Mouse (Mus musculus): Measurements from ENCODE around the gene Tbc1d13. TPM values are rescaled to one million over a fixed set of nuclear protein-coding genes. Genes with fewer than 3 reads are reported as not detected.
"Not testable (repeated sequence)": the region's sequence is repeated elsewhere in the genome, so short reads cannot be mapped to it uniquely, and the experiment has no call there.

Gene Tbc1d13
- polyA plus RNA-seq, 2 experiments, result 10.7 to 49.9 TPM

- DNase-seq (ENCODE audit: low spot score) (no peak), ATAC-seq (ENCODE audit: low FRiP score, low read depth) (no peak)
- H3K9ac ChIP-seq (ENCODE audit: low read depth, low read length, severe bottlenecking), result no peak overlapping the region
- H3K4me2 ChIP-seq (replicated peaks; ENCODE audit: low read depth, low read length, severe bottlenecking), result no peak overlapping the region
- no peak overlapping the region for H3K4me3 ChIP-seq (replicated peaks; ENCODE audit: low read length)
- H3K27me3 ChIP-seq (ENCODE audit: control insufficient read depth, insufficient read depth, low read length), result no peaks in the 10 kb centered on the region
- TF ChIP-seq POLR2A (IDR thresholded peaks at IDR 0.05; ENCODE audit: borderline replicate concordance, extremely low read depth, insufficient read depth, insufficient read length), result no peak
- H3K4me1 ChIP-seq (ENCODE audit: control insufficient read depth, insufficient read depth, low read length), result peaks cover 22% of the 10 kb centered on the region
- no peaks in the 10 kb centered on the region for H3K9me3 ChIP-seq (ENCODE audit: control insufficient read depth, low read length)
- H3K36me3 ChIP-seq (ENCODE audit: control insufficient read depth, insufficient read depth, low read length), result peaks cover 2% of the 10 kb centered on the region
- WGBS, result 84% methylated on average over 4 of the region's 4 CpGs
- H3K27ac ChIP-seq (replicated peaks; ENCODE audit: low read depth, low read length), result no peak overlapping the region
Observed at GRCm38 (mm10) chr2:30130156-30130555, 3.4 kb upstream of the Tbc1d13 start.

- H3K9ac ChIP-seq (ENCODE audit: low read depth, low read length, severe bottlenecking); H3K27me3 ChIP-seq (ENCODE audit: control insufficient read depth, insufficient read depth, low read length); ATAC-seq (ENCODE audit: low FRiP score, low read depth); H3K9me3 ChIP-seq (ENCODE audit: control insufficient read depth, low read length); H3K27ac ChIP-seq (replicated peaks; ENCODE audit: low read depth, low read length); H3K4me3 ChIP-seq (replicated peaks; ENCODE audit: low read length); H3K4me2 ChIP-seq (replicated peaks; ENCODE audit: low read depth, low read length, severe bottlenecking); DNase-seq (ENCODE audit: low spot score): not testable (repeated sequence)
- 42% methylated on average over 5 of the region's 5 CpGs for WGBS
- Histone ChIP-seq H3K36me3 (ENCODE audit: control insufficient read depth, insufficient read depth, low read length) (peaks cover 12% of the 10 kb centered on the region), H3K4me1 (ENCODE audit: control insufficient read depth, insufficient read depth, low read length) (peaks cover 21% of the 10 kb centered on the region)
Observed at GRCm38 (mm10) chr2:30131240-30131639, 2.3 kb upstream of the Tbc1d13 start.

GRCm38 (mm10) chr2:30132801-30133612, 539 bp upstream of the Tbc1d13 start:
- peak overlapping the region; percentile 77 for H3K9ac ChIP-seq (ENCODE audit: low read depth, low read length, severe bottlenecking)
- peak overlapping the region; percentile 96 for H3K4me2 ChIP-seq (replicated peaks; ENCODE audit: low read depth, low read length, severe bottlenecking)
- 17% methylated on average over 16 of the region's 16 CpGs for WGBS
- H3K36me3 ChIP-seq (ENCODE audit: control insufficient read depth, insufficient read depth, low read length), result peaks cover 29% of the 10 kb centered on the region
- ATAC-seq (ENCODE audit: low FRiP score, low read depth) (peak; percentile 10; the same call in 1 of the 2 replicates), DNase-seq (ENCODE audit: low spot score) (peak; percentile 43)
- no peak for TF ChIP-seq POLR2A (IDR thresholded peaks at IDR 0.05; ENCODE audit: borderline replicate concordance, extremely low read depth, insufficient read depth, insufficient read length)
- H3K9me3 ChIP-seq (ENCODE audit: control insufficient read depth, low read length), result no peaks in the 10 kb centered on the region
- H3K27me3 ChIP-seq (ENCODE audit: control insufficient read depth, insufficient read depth, low read length), result no peaks in the 10 kb centered on the region
- peak overlapping the region; percentile 61 for H3K27ac ChIP-seq (replicated peaks; ENCODE audit: low read depth, low read length)
- peak overlapping the region; percentile 87 for H3K4me3 ChIP-seq (replicated peaks; ENCODE audit: low read length)
- peaks cover 21% of the 10 kb centered on the region for H3K4me1 ChIP-seq (ENCODE audit: control insufficient read depth, insufficient read depth, low read length)

- Histone ChIP-seq H3K9ac (ENCODE audit: low read depth, low read length, severe bottlenecking) (peak overlapping the region; percentile 77), H3K4me2 (replicated peaks; ENCODE audit: low read depth, low read length, severe bottlenecking) (peak overlapping the region; percentile 96), H3K9me3 (ENCODE audit: control insufficient read depth, low read length) (no peaks in the 10 kb centered on the region), H3K4me1 (ENCODE audit: control insufficient read depth, insufficient read depth, low read length) (peaks cover 21% of the 10 kb centered on the region), H3K36me3 (ENCODE audit: control insufficient read depth, insufficient read depth, low read length) (peaks cover 35% of the 10 kb centered on the region), H3K27ac (replicated peaks; ENCODE audit: low read depth, low read length) (peak overlapping the region; percentile 71; the same call in 1 of the 2 replicates), H3K4me3 (replicated peaks; ENCODE audit: low read length) (peak overlapping the region; percentile 87), H3K27me3 (ENCODE audit: control insufficient read depth, insufficient read depth, low read length) (no peaks in the 10 kb centered on the region)
- WGBS, result 29% methylated on average over 6 of the region's 6 CpGs
- DNase-seq (ENCODE audit: low spot score) (no peak), ATAC-seq (ENCODE audit: low FRiP score, low read depth) (no peak)
- no peak for TF ChIP-seq POLR2A (IDR thresholded peaks at IDR 0.05; ENCODE audit: borderline replicate concordance, extremely low read depth, insufficient read depth, insufficient read length)
Observed at GRCm38 (mm10) chr2:30134378-30134711, 799 bp downstream of the Tbc1d13 start.

- WGBS, result 72% methylated on average over 10 of the region's 10 CpGs
- Histone ChIP-seq H3K27ac (replicated peaks; ENCODE audit: low read depth, low read length) (no peak overlapping the region), H3K9me3 (ENCODE audit: control insufficient read depth, low read length) (no peaks in the 10 kb centered on the region), H3K36me3 (ENCODE audit: control insufficient read depth, insufficient read depth, low read length) (peaks cover 41% of the 10 kb centered on the region), H3K4me3 (replicated peaks; ENCODE audit: low read length) (peak overlapping the region; percentile 87; the same call in 1 of the 2 replicates), H3K4me1 (ENCODE audit: control insufficient read depth, insufficient read depth, low read length) (peaks cover 21% of the 10 kb centered on the region), H3K4me2 (replicated peaks; ENCODE audit: low read depth, low read length, severe bottlenecking) (peak overlapping the region; percentile 96), H3K9ac (ENCODE audit: low read depth, low read length, severe bottlenecking) (peak overlapping the region; percentile 77), H3K27me3 (ENCODE audit: control insufficient read depth, insufficient read depth, low read length) (no peaks in the 10 kb centered on the region)
- DNase-seq (ENCODE audit: low spot score) (no peak), ATAC-seq (ENCODE audit: low FRiP score, low read depth) (no peak)
- no peak for TF ChIP-seq POLR2A (IDR thresholded peaks at IDR 0.05; ENCODE audit: borderline replicate concordance, extremely low read depth, insufficient read depth, insufficient read length)
Observed at GRCm38 (mm10) chr2:30134928-30135620, 1.5 kb downstream of the Tbc1d13 start.

Measured in limb, embryonic 14.5 days (tissue).